Mouse (Mus musculus) heart, embryonic 13.5 days (tissue): ENCODE results near the gene Keap1. TPM values are rescaled to one million over a fixed set of nuclear protein-coding genes. Genes with fewer than 3 reads are reported as not detected.

ENCODE experiments used
- ATAC-seq: fragments of 200-750 bp; cut with Nextera tagmentation; 2 replicates; pipeline ENCODE4 v1.8.0; 2017; ENCODE audit warnings: moderate TSS enrichment; ENCODE audit not compliant: insufficient number of reproducible peaks, low FRiP score, low TSS enrichment; ENCODE audit errors: extremely low read depth
- H3K27ac ChIP-seq: fragments of 300-500 bp; sonication (generic); replicated peaks from 2 replicates; pipeline ENCODE4 v1.5.1; 2015; ENCODE audit warnings: moderate library complexity, mild to moderate bottlenecking, inconsistent platforms
- H3K27me3 ChIP-seq: fragments of 300-500 bp; sonication (generic); replicated peaks from 2 replicates; pipeline ENCODE4 v1.6.1; 2015; ENCODE audit warnings: mild to moderate bottlenecking, inconsistent platforms
- H3K36me3 ChIP-seq: fragments of 300-500 bp; sonication (generic); 2 replicates; pipeline ENCODE4 v1.6.1; 2015; ENCODE audit warnings: mild to moderate bottlenecking, inconsistent platforms
- H3K4me1 ChIP-seq: fragments of 300-500 bp; sonication (generic); 2 replicates; pipeline ENCODE4 v1.6.1; 2015; ENCODE audit warnings: inconsistent platforms
- H3K4me2 ChIP-seq: fragments of 300-500 bp; sonication (generic); 2 replicates; pipeline ENCODE4 v1.6.1; 2015; ENCODE audit warnings: inconsistent platforms, mild to moderate bottlenecking, moderate library complexity
- H3K4me3 ChIP-seq: fragments of 300-500 bp; sonication (generic); 2 replicates; pipeline ENCODE4 v1.5.1; 2015; ENCODE audit warnings: moderate library complexity, mild to moderate bottlenecking, inconsistent platforms
- H3K9ac ChIP-seq: fragments of 300-500 bp; sonication (generic); 2 replicates; pipeline ENCODE4 v1.6.1; 2015; ENCODE audit warnings: inconsistent platforms, mild to moderate bottlenecking, moderate library complexity
- H3K9me3 ChIP-seq: fragments of 300-500 bp; sonication (generic); 2 replicates; pipeline ENCODE4 v1.6.1; 2016; ENCODE audit warnings: inconsistent platforms
- WGBS: fragments of 180-500 bp; shearing (Covaris S2); methylation state at CpG from one replicate; pipeline ENCODE4 v1.1.7; 2015; ENCODE audit warnings: mixed read lengths; 5-methylcytosine and 5-hydroxymethylcytosine counted together
- polyA plus RNA-seq: library from polyadenylated mRNA; unstranded; fragments of >200 nt; fragmentation: Nextera tagmentation; extraction: Ambion mirVana; gene quantifications from 2 replicates; pipeline ENCODE4 v1.2.1, GENCODE M21; 2015

Gene Keap1
- polyA plus RNA-seq, 1 experiment from 2014 or later: 51.1 TPM

GRCm38 (mm10) chr9:21194787-21195493, 44.2 kb downstream of the Keap1 start:
- Histone ChIP-seq H3K27ac (no peak overlapping the region), H3K9me3 (no peaks in the 10 kb centered on the region), H3K4me1 (peaks cover 12% of the 10 kb centered on the region), H3K4me2 (no peak overlapping the region), H3K36me3 (peaks cover 32% of the 10 kb centered on the region), H3K9ac (no peak overlapping the region), H3K27me3 (no peaks in the 10 kb centered on the region), H3K4me3 (no peak overlapping the region)
- no peak for ATAC-seq
- WGBS: 83% methylated on average over 4 of the region's 4 CpGs

- Histone ChIP-seq H3K9me3 (no peaks in the 10 kb centered on the region), H3K27me3 (no peaks in the 10 kb centered on the region), H3K4me3 (no peak overlapping the region), H3K4me2 (no peak overlapping the region), H3K36me3 (peaks cover 28% of the 10 kb centered on the region), H3K4me1 (peaks cover 12% of the 10 kb centered on the region), H3K27ac (no peak overlapping the region), H3K9ac (no peak overlapping the region)
- no peak for ATAC-seq
- WGBS: 89% methylated on average over 3 of the region's 3 CpGs
Measured at GRCm38 (mm10) chr9:21193786-21194185, 45.4 kb downstream of the Keap1 start.

- 84% methylated on average over 3 of the region's 3 CpGs for WGBS
- ATAC-seq: no peak
- Histone ChIP-seq H3K9me3 (no peaks in the 10 kb centered on the region), H3K9ac (no peak overlapping the region), H3K36me3 (peaks cover 28% of the 10 kb centered on the region), H3K4me1 (peaks cover 18% of the 10 kb centered on the region), H3K4me3 (no peak overlapping the region), H3K27ac (no peak overlapping the region), H3K4me2 (no peak overlapping the region), H3K27me3 (no peaks in the 10 kb centered on the region)
Measured at GRCm38 (mm10) chr9:21190670-21191069, 48.5 kb downstream of the Keap1 start.

GRCm38 (mm10) chr9:21189905-21190304, 49.3 kb downstream of the Keap1 start:
- Histone ChIP-seq H3K27ac (no peak overlapping the region), H3K4me3 (no peak overlapping the region), H3K9ac (no peak overlapping the region), H3K4me1 (peaks cover 26% of the 10 kb centered on the region), H3K4me2 (no peak overlapping the region), H3K27me3 (no peaks in the 10 kb centered on the region), H3K36me3 (peaks cover 28% of the 10 kb centered on the region), H3K9me3 (no peaks in the 10 kb centered on the region)
- no peak for ATAC-seq
- WGBS: 52% methylated on average over 7 of the region's 7 CpGs

- H3K9me3 ChIP-seq: no peaks in the 10 kb centered on the region
- no peaks in the 10 kb centered on the region for H3K36me3 ChIP-seq
- ATAC-seq: no peak
- no peak overlapping the region for H3K27ac ChIP-seq
- H3K4me2 ChIP-seq: no peak overlapping the region
- 56% methylated on average over 5 of the region's 5 CpGs for WGBS
- H3K4me3 ChIP-seq: no peak overlapping the region
- no peaks in the 10 kb centered on the region for H3K27me3 ChIP-seq
- H3K9ac ChIP-seq: peak overlapping the region; percentile 48; the same call in 1 of the 2 replicates
- peaks cover 52% of the 10 kb centered on the region for H3K4me1 ChIP-seq
Measured at GRCm38 (mm10) chr9:21185436-21185835, 53.7 kb downstream of the Keap1 start.

GRCm38 (mm10) chr9:21184733-21185132, 54.4 kb downstream of the Keap1 start:
- peak overlapping the region; percentile 52 for H3K4me3 ChIP-seq
- no peak for ATAC-seq
- H3K9ac ChIP-seq: peak overlapping the region; percentile 78
- 37% methylated on average over 2 of the region's 2 CpGs for WGBS
- peaks cover 53% of the 10 kb centered on the region for H3K4me1 ChIP-seq
- H3K27ac ChIP-seq: peak overlapping the region; percentile 43
- H3K36me3 ChIP-seq: no peaks in the 10 kb centered on the region
- H3K9me3 ChIP-seq: no peaks in the 10 kb centered on the region
- peak overlapping the region; percentile 71 for H3K4me2 ChIP-seq
- no peaks in the 10 kb centered on the region for H3K27me3 ChIP-seq

- peak overlapping the region; percentile 43 for H3K27ac ChIP-seq
- 5% methylated on average over 34 of the region's 34 CpGs for WGBS
Measured at GRCm38 (mm10) chr9:21183905-21184413, 55.2 kb downstream of the Keap1 start.

GRCm38 (mm10) chr9:21183421-21183820, 55.7 kb downstream of the Keap1 start:
- 65% methylated on average over 6 of the region's 6 CpGs for WGBS
- no peak for ATAC-seq
- H3K4me2 ChIP-seq: peak overlapping the region; percentile 71
- H3K9me3 ChIP-seq: no peaks in the 10 kb centered on the region
- peak overlapping the region; percentile 52; the same call in 1 of the 2 replicates for H3K4me3 ChIP-seq
- 0 out of 2 replicates have a peak overlapping the region, but pooled peaks have one; percentile 78 for H3K9ac ChIP-seq
- no peak overlapping the region for H3K27ac ChIP-seq
- peaks cover 53% of the 10 kb centered on the region for H3K4me1 ChIP-seq
- H3K27me3 ChIP-seq: no peaks in the 10 kb centered on the region
- H3K36me3 ChIP-seq: no peaks in the 10 kb centered on the region

More at GRCm38 (mm10) chr9:21183905-21184413, 55.2 kb downstream of the Keap1 start:
- peak overlapping the region; percentile 71 for H3K4me2 ChIP-seq
- peaks cover 53% of the 10 kb centered on the region for H3K4me1 ChIP-seq
- no peaks in the 10 kb centered on the region for H3K9me3 ChIP-seq
- H3K27me3 ChIP-seq: no peaks in the 10 kb centered on the region
- H3K9ac ChIP-seq: peak overlapping the region; percentile 78
- no peaks in the 10 kb centered on the region for H3K36me3 ChIP-seq
- ATAC-seq: peak; percentile 18
- H3K4me3 ChIP-seq: peak overlapping the region; percentile 52

GRCm38 (mm10) chr9:21181421-21182220, 57.5 kb downstream of the Keap1 start:
- Histone ChIP-seq H3K4me1 (peaks cover 51% of the 10 kb centered on the region), H3K27ac (0 out of 2 replicates have a peak overlapping the region, but pooled peaks have one; percentile 24), H3K36me3 (no peaks in the 10 kb centered on the region), H3K27me3 (no peaks in the 10 kb centered on the region), H3K4me2 (peak overlapping the region; percentile 73), H3K9me3 (no peaks in the 10 kb centered on the region), H3K9ac (peak overlapping the region; percentile 78), H3K4me3 (peak overlapping the region; percentile 57)
- 3% methylated on average over 48 of the region's 48 CpGs for WGBS
- no peak for ATAC-seq

- Histone ChIP-seq H3K4me3 (0 out of 2 replicates have a peak overlapping the region, but pooled peaks have one; percentile 57), H3K9ac (peak overlapping the region; percentile 78; the same call in 1 of the 2 replicates), H3K36me3 (no peaks in the 10 kb centered on the region), H3K27me3 (no peaks in the 10 kb centered on the region), H3K27ac (0 out of 2 replicates have a peak overlapping the region, but pooled peaks have one; percentile 24), H3K4me2 (peak overlapping the region; percentile 73), H3K9me3 (no peaks in the 10 kb centered on the region), H3K4me1 (peaks cover 43% of the 10 kb centered on the region)
- WGBS: 65% methylated on average over 1 of the region's 1 CpGs
- no peak for ATAC-seq
Measured at GRCm38 (mm10) chr9:21180841-21181240, 58.3 kb downstream of the Keap1 start.

GRCm38 (mm10) chr9:21180402-21180801, 58.8 kb downstream of the Keap1 start:
- no peaks in the 10 kb centered on the region for H3K36me3 ChIP-seq
- H3K9ac ChIP-seq: no peak overlapping the region
- 59% methylated on average over 4 of the region's 4 CpGs for WGBS
- no peaks in the 10 kb centered on the region for H3K9me3 ChIP-seq
- H3K4me3 ChIP-seq: no peak overlapping the region
- ATAC-seq: no peak
- H3K4me2 ChIP-seq: no peak overlapping the region
- H3K4me1 ChIP-seq: peaks cover 38% of the 10 kb centered on the region
- no peaks in the 10 kb centered on the region for H3K27me3 ChIP-seq
- H3K27ac ChIP-seq: no peak overlapping the region
